Mouse (Mus musculus) spleen, postnatal 4 days (tissue): ENCODE measurements at regions not wholly inside any gene's neighbourhood (a gene's known extent, or its start where the extent isn't known, plus 50 kb on each side); places are given as distances from the start of the nearest gene placed in this dataset.

ENCODE experiments used
- DNase-seq, 2 experiments: peaks; one replicate each; pipeline ENCODE4 v3.0.0; 2022; ENCODE audit warnings: low spot score in 2 of 2

- no peak for DNase-seq
Measured at GRCm38 (mm10) chr10:8998758-8999398, 113.0 kb upstream of the Sash1 start.

- no peak for DNase-seq
Measured at GRCm38 (mm10) chr10:8998356-8998755, 112.5 kb upstream of the Sash1 start.

GRCm38 (mm10) chr10:8995097-8995496 is 109.2 kb upstream of the Sash1 start:
- DNase-seq = no peak

- DNase-seq = no peak
Measured at GRCm38 (mm10) chr10:8986339-8986738, 100.5 kb upstream of the Sash1 start.

GRCm38 (mm10) chr10:8983347-8983746 is 97.5 kb upstream of the Sash1 start:
- no peak for DNase-seq

- DNase-seq = no peak
Measured at GRCm38 (mm10) chr10:8980568-8980967, 94.7 kb upstream of the Sash1 start.

- DNase-seq = no peak
Measured at GRCm38 (mm10) chr10:8978595-8978994, 92.7 kb upstream of the Sash1 start.

- no peak for DNase-seq
Measured at GRCm38 (mm10) chr10:8973934-8974333, 88.1 kb upstream of the Sash1 start.

- no peak for DNase-seq
Measured at GRCm38 (mm10) chr10:8972789-8973551, 87.1 kb upstream of the Sash1 start.

- no peak for DNase-seq
Measured at GRCm38 (mm10) chr10:8970807-8971206, 84.9 kb upstream of the Sash1 start.

GRCm38 (mm10) chr10:8969586-8969985 is 83.7 kb upstream of the Sash1 start:
- DNase-seq = no peak

GRCm38 (mm10) chr10:8969016-8969415 is 83.1 kb upstream of the Sash1 start:
- DNase-seq = no peak

- no peak for DNase-seq
Measured at GRCm38 (mm10) chr10:8968276-8968923, 82.5 kb upstream of the Sash1 start.

- DNase-seq = no peak
Measured at GRCm38 (mm10) chr10:8962921-8963320, 77.1 kb upstream of the Sash1 start.

- DNase-seq = no peak
Measured at GRCm38 (mm10) chr10:8960964-8961675, 75.2 kb upstream of the Sash1 start.

- DNase-seq = no peak
Measured at GRCm38 (mm10) chr10:8960275-8960960, 74.5 kb upstream of the Sash1 start.

- no peak for DNase-seq
Measured at GRCm38 (mm10) chr10:8955499-8956211, 69.8 kb upstream of the Sash1 start.

GRCm38 (mm10) chr10:8954003-8954402 is 68.1 kb upstream of the Sash1 start:
- DNase-seq = no peak

- no peak for DNase-seq
Measured at GRCm38 (mm10) chr10:8952922-8953321, 67.1 kb upstream of the Sash1 start.

GRCm38 (mm10) chr10:8951937-8952336 is 66.1 kb upstream of the Sash1 start:
- no peak for DNase-seq

- DNase-seq = no peak
Measured at GRCm38 (mm10) chr10:8951236-8951825, 65.5 kb upstream of the Sash1 start.
